Mouse (Mus musculus) liver, embryonic 14.5 days (tissue): Measurements from ENCODE around the gene BC067074. TPM values are rescaled to one million over a fixed set of nuclear protein-coding genes. Genes with fewer than 3 reads are reported as not detected.

Source experiments
- ATAC-seq: fragments of 200-750 bp; cut with Nextera tagmentation; 2 replicates; pipeline ENCODE4 v1.8.0; 2017; ENCODE audit warnings: moderate number of reproducible peaks, mild to moderate bottlenecking, moderate library complexity; ENCODE audit not compliant: insufficient read depth
- DNase-seq, 3 experiments: peaks; one replicate each; pipeline ENCODE4 v3.0.0-alpha.2; 2012 to 2013; ENCODE audit warnings: low read depth in 3 of 3, low spot score in 3 of 3
- H3K27ac ChIP-seq: fragments of 300-500 bp; sonication (generic); 2 replicates; pipeline ENCODE4 v1.5.1; 2014; ENCODE audit warnings: moderate library complexity, mild to moderate bottlenecking, control low read depth, inconsistent platforms
- H3K27me3 ChIP-seq: fragments of 300-500 bp; sonication (generic); 2 replicates; pipeline ENCODE4 v1.6.1; 2014; ENCODE audit warnings: mild to moderate bottlenecking, low read length, moderate library complexity; ENCODE audit not compliant: control insufficient read depth, insufficient read depth
- H3K36me3 ChIP-seq: fragments of 300-500 bp; sonication (generic); replicated peaks from 2 replicates; pipeline ENCODE4 v1.6.1; 2014; ENCODE audit warnings: low read depth; ENCODE audit not compliant: control insufficient read depth, insufficient read depth
- H3K4me1 ChIP-seq, 2 experiments: fragments of 200-500 bp in 1 of 2; fragments of 300-500 bp in 1 of 2; sonication (generic) in 1 of 2; replicated peaks; 2 replicates each; pipeline ENCODE4 v1.6.1; 2012 to 2014; ENCODE audit warnings: antibody characterized with exemption in 1 of 2, inconsistent platforms in 1 of 2, low read length in 1 of 2; ENCODE audit not compliant: control insufficient read depth in 2 of 2, insufficient read depth in 2 of 2
- H3K4me2 ChIP-seq: fragments of 300-500 bp; sonication (generic); 2 replicates; pipeline ENCODE4 v1.6.1; 2014; ENCODE audit warnings: low read depth, mild to moderate bottlenecking, control low read depth, moderate library complexity
- H3K4me3 ChIP-seq, 2 experiments: fragments of 200-500 bp in 1 of 2; fragments of 300-500 bp in 1 of 2; sonication (generic) in 1 of 2; 2 replicates each; pipeline ENCODE4 v1.5.1; 2012 to 2014; ENCODE audit warnings: low read depth in 2 of 2, low read length in 2 of 2, mild to moderate bottlenecking in 2 of 2, control low read depth in 1 of 2, inconsistent platforms in 1 of 2, moderate library complexity in 1 of 2; ENCODE audit not compliant: insufficient read depth in 1 of 2
- H3K9ac ChIP-seq: fragments of 300-500 bp; sonication (generic); replicated peaks from 2 replicates; pipeline ENCODE4 v1.6.1; 2014; ENCODE audit warnings: mild to moderate bottlenecking, control low read depth, moderate library complexity
- H3K9me3 ChIP-seq: fragments of 300-500 bp; sonication (generic); 2 replicates; pipeline ENCODE4 v1.6.1; 2016; ENCODE audit warnings: low read length, mixed read lengths; ENCODE audit not compliant: control insufficient read depth
- CTCF ChIP-seq: IDR thresholded peaks from 2 replicates; pipeline ENCODE4 v1.5.1; 2016; ENCODE audit warnings: antibody characterized with exemption, low read depth, control low read depth
- EP300 ChIP-seq: IDR thresholded peaks from 2 replicates; pipeline ENCODE4 v1.6.1; 2016; ENCODE audit warnings: antibody characterized with exemption, low read depth
- WGBS: fragments of 180-500 bp; shearing (Covaris S2); extraction: QIAGEN DNeasy Blood & Tissue Kit; methylation state at CpG from one replicate; pipeline ENCODE4 v1.1.7; 2014; ENCODE audit not compliant: insufficient replicate concordance; 5-methylcytosine and 5-hydroxymethylcytosine counted together
- polyA plus RNA-seq, 2 experiments: library from polyadenylated mRNA; depleted of rRNA in 1 of 2; stranded (reverse) in 1 of 2; unstranded in 1 of 2; fragments of >200 nt; fragmentation: Nextera tagmentation in 1 of 2; extraction: Ambion mirVana in 1 of 2; gene quantifications; 2 replicates each; pipeline versions ENCODE4 v1.2.1 to v1.2.3; 2012 to 2014

BC067074 gene
- polyA plus RNA-seq, 2 experiments: 0.08 to 0.20 TPM

- no peaks in the 10 kb centered on the region for H3K9me3 ChIP-seq
- WGBS: 57% methylated on average over 12 of the region's 12 CpGs
- TF ChIP-seq CTCF (no peak), EP300 (no peak)
- no peak for DNase-seq
- H3K27ac ChIP-seq: no peak overlapping the region
- H3K4me3 ChIP-seq: no peak overlapping the region
- H3K9ac ChIP-seq: no peak overlapping the region
- no peak overlapping the region for H3K4me2 ChIP-seq
- H3K4me1 ChIP-seq: no peaks in the 10 kb centered on the region
- no peaks in the 10 kb centered on the region for H3K27me3 ChIP-seq
- H3K36me3 ChIP-seq: no peaks in the 10 kb centered on the region
- no peak for ATAC-seq
These were observed 80.5 kb downstream of the BC067074 start for GRCm38 (mm10) chr13:113373291-113374083.

- Histone ChIP-seq H3K4me1 (no peaks in the 10 kb centered on the region; a peak in 1 of 4 replicates), H3K4me3 (no peak overlapping the region), H3K9me3 (no peaks in the 10 kb centered on the region), H3K27me3 (no peaks in the 10 kb centered on the region), H3K27ac (no peak overlapping the region), H3K9ac (no peak overlapping the region), H3K4me2 (no peak overlapping the region), H3K36me3 (no peaks in the 10 kb centered on the region)
- DNase-seq: no peak
- TF ChIP-seq EP300 (no peak), CTCF (no peak)
- 49% methylated on average over 2 of the region's 2 CpGs for WGBS
- no peak for ATAC-seq
These were observed 81.1 kb downstream of the BC067074 start for GRCm38 (mm10) chr13:113374084-113374405.

GRCm38 (mm10) chr13:113377631-113378030 lies 84.7 kb downstream of the BC067074 start:
- Histone ChIP-seq H3K4me3 (no peak overlapping the region), H3K9me3 (no peaks in the 10 kb centered on the region), H3K27me3 (no peaks in the 10 kb centered on the region), H3K4me1 (no peaks in the 10 kb centered on the region; a peak in 1 of 4 replicates), H3K36me3 (no peaks in the 10 kb centered on the region), H3K9ac (no peak overlapping the region), H3K27ac (no peak overlapping the region), H3K4me2 (no peak overlapping the region)
- TF ChIP-seq EP300 (no peak), CTCF (no peak)
- ATAC-seq: no peak
- DNase-seq: no peak
- WGBS: 67% methylated on average over 7 of the region's 7 CpGs

- no peaks in the 10 kb centered on the region for H3K27me3 ChIP-seq
- H3K9me3 ChIP-seq: no peaks in the 10 kb centered on the region
- no peak overlapping the region for H3K4me2 ChIP-seq
- 55% methylated on average over 8 of the region's 8 CpGs for WGBS
- H3K9ac ChIP-seq: no peak overlapping the region
- H3K27ac ChIP-seq: no peak overlapping the region
- H3K4me3 ChIP-seq: no peak overlapping the region
- DNase-seq (peak in 1 of 3 experiments; percentile 6), ATAC-seq (no peak)
- no peak for TF ChIP-seq EP300
- H3K4me1 ChIP-seq: no peaks in the 10 kb centered on the region; a peak in 1 of 4 replicates
- H3K36me3 ChIP-seq: no peaks in the 10 kb centered on the region
These were observed 86.0 kb downstream of the BC067074 start for GRCm38 (mm10) chr13:113378980-113379410.

GRCm38 (mm10) chr13:113379766-113380309 lies 86.9 kb downstream of the BC067074 start:
- 44% methylated on average over 6 of the region's 6 CpGs for whole genome bisulfite sequencing
- DNase-seq: no peak
- no peaks in the 10 kb centered on the region for H3K27me3 ChIP-seq

More at GRCm38 (mm10) chr13:113379766-113380309, 86.9 kb downstream of the BC067074 start:
- no peaks in the 10 kb centered on the region for H3K9me3 ChIP-seq
- no peak for TF ChIP-seq EP300
- no peak for TF ChIP-seq CTCF
- H3K4me3 ChIP-seq: no peak overlapping the region
- no peaks in the 10 kb centered on the region for H3K36me3 ChIP-seq
- H3K4me2 ChIP-seq: no peak overlapping the region
- no peak overlapping the region for H3K27ac ChIP-seq
- H3K9ac ChIP-seq: no peak overlapping the region
- no peaks in the 10 kb centered on the region; a peak in 1 of 4 replicates for H3K4me1 ChIP-seq
- no peak for ATAC-seq
